Mouse (Mus musculus): ENCODE data around the gene Gm2115.

DNA sequence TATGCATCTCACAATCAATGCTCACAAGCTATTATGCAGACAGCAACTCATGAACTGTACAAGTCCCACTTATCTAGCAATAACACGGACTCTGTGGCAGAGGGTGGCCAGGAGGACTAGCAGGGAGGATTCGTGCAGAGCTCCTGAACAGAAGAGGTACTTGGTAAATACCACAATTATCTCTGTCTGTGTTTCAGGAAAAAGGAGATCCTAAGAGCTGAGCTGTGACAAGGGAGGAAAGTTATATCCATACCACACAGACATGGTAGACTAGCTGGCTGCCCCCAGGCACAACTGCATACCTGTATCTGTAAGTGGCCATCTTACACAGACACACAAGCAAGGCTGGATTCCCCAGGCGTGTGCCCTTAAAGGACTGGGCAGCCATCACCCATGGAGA is 72.6 kb downstream of the Gm2115 start:
- TF ChIP-seq POLR2A (IDR thresholded peaks at IDR 0.05; ENCODE audit: control insufficient read depth, extremely low read depth, insufficient read depth, low read length, poor library complexity) (no peak), CTCF (IDR thresholded peaks at IDR 0.05; ENCODE audit: borderline replicate concordance, control insufficient read depth, extremely low read depth, insufficient read depth, low read length, poor library complexity) (no peak)

Data from thymus, adult 2 months (tissue).